Mouse (Mus musculus) adipose tissue, adult 10 weeks (tissue): ENCODE data around the gene Mthfd1l. TPM values are rescaled to one million over a fixed set of nuclear protein-coding genes. Genes with fewer than 3 reads are reported as not detected.

Experiments
- polyA plus RNA-seq: library from polyadenylated mRNA; stranded (reverse); fragments of 350-450 nt; fragmentation: Illumina TruSeq; extraction: RNeasy Lipid Tissue Mini Kit (QIAGEN cat#74804); gene quantifications from one replicate; pipeline ENCODE4 v1.2.3, GENCODE M21; 2014; ENCODE audit warnings: low read depth, low replicate concordance

Mthfd1l gene
- 20.2 TPM for polyA plus RNA-seq

GRCm38 (mm10) chr10:3972981-3973588 is at the start of gene Mthfd1l:
TSS of gene Mthfd1l (plus strand) at chr10:3973118.

Other genes with a start within 250 kb of the Mthfd1l start
- gene Plekhg1, start 232.8 kb upstream of the Mthfd1l start, polyA plus RNA-seq: 18.1 TPM